Mouse (Mus musculus) c-Kit-positive CD71-negative TER-119-negative erythroid progenitor cells, embryonic 14.5 days (primary cell): ENCODE results near the gene Cep57l1.
"Not testable (repeated sequence)": the region's sequence is repeated elsewhere in the genome, so short reads cannot be mapped to it uniquely, and the experiment has no call there.

Experiments
- DNase-seq: peaks from one replicate; pipeline ENCODE4 v3.0.0-alpha.2; 2013; ENCODE audit warnings: low read depth

Gene Cep57l1

DNA sequence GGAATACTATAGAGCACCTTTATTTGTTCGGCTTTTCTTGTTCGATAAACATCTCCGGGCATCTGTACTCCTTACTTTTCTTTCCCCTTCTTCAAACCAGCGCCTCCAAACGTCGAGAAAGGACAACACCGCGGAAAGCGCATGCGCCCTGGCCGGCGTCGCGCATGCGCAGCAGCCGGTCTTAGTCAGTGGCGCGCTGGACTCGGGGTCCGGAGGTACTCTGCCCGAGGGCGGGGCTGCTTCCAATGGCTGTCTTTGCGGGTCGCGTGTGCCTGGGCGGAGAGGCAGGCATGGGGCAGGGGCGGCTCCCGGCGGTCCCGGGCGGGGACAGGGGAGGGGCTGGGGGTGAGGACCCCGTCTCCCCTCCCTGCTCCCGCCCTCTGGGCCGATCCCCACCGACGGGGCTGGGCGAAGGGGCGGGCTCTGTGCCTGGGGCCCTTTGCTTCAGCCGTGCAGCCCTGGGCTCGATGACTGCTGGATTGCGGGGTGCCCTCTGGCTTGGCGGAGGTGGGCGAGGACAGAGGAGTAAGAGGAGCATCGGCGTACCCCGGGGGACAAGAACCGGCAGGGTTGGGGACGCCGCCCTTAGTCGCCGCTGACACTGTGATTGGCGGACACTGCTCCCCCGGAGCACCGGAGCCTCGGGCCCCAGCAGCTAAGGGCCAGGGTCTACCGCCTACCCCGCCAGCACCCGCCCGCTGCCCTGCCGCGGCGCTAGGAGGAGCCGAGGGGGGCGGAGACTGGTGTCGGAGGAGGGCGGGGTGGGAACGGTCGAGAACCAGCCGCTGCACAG, at the start of gene Cep57l1, which contains the start of gene Sesn1:
Gene Cep57l1, minus strand, starts transcription at position 101 of the 793 bp plus-strand sequence.
Gene Sesn1, plus strand, starts transcription at position 165 of the 793 bp plus-strand sequence.
- peak; percentile 83 for DNase-seq

DNA sequence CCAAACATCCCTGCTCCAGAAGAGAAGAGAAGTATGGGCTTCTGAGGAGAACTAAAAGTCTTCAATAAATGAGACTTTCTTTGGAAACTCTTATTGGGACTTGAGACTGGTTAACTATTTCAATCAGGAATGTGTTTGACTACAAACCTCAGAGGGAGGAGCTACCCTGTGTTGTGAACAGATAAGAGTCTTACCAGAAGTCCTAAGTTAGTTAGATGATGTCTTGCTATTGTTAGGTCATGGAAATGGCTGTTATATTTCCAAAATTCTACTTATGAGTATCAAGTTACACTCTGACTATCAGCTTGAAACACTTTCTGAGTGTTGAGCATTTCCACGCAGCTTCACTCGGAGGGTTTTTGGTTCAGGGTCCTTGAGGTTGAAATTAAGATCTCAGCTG, 39.0 kb upstream of the Cep57l1 start:
- no peak for DNase-seq

DNA sequence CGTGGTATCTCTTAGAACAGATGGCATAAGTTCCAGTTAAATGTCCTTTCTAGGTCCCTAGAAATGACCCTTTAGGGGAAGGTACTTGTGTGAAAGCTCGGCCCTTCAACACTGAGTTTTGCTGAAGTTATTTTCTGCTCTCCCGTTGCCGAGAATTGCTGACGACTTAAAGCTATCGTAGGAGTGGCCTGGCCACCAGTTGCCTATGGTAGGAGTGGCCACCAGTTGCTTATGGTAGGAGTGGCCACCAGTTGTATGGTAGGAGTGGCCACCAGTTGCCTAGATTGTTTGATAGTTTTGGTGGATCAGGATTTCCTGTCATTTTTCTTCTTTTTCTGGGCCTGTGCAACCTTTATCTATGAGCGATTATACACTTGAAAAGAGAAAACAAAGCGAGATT, 38.1 kb upstream of the Cep57l1 start:
- DNase-seq, result no peak

DNA sequence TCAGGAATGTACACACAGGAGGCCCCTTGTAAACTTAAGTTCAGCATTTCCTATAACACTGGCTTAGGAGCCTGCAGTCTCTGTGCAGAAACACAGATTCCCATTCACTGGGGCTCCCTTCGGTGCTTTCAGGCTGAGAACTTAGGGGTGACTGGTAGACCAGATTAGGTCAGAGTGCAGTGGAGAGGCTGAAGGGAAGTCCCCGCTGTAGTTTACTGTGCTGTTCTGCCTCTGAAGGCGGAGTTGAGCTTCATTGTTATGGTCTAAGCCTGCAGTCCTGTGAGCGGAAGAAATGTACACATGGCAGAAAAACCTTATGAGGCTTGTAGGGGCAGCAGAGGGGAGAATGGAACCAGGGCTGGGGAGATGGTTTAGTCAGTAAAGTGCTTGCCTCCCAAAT, 29.2 kb upstream of the Cep57l1 start:
- DNase-seq, result no peak

DNA sequence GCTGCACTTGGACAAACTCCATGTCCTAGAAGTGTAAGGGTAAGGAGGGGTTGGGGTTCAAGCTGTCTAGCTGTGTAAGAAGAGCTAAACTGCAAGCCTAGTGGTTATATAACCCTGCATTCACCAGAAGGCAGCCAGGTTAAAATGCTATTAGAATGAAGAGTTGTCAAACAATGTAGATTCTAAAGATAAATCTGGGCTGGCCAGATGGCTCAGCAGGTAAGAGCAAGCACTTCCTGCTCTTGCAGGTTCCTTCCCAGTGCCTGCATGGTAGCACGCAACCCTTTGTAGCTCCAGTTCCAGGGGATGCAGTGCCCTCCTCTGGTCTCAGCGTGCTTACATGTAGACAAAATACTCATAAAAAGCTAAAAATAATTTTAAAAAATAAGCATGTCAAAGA, 24.5 kb upstream of the Cep57l1 start:
- DNase-seq, result no peak

DNA sequence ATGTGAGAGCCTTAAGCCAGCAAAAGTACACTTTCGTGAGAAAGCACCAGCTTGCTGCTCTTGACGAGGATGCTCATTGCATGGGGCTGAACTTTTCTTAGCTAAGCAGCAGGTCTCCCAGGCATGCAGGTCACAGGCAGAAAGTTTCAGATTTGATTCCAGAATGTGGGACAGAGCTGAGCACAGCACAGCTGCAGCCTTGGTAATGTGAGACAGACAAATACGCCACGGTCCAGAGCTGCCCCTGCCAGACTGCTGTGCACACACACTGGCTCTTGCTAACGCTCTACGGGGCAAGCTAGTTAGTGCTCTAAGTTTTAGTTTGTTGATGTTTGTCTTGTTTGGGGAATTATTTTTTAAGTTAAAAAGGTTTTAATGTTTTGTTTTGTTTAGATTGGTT, 22.5 kb upstream of the Cep57l1 start:
- no peak for DNase-seq

DNA sequence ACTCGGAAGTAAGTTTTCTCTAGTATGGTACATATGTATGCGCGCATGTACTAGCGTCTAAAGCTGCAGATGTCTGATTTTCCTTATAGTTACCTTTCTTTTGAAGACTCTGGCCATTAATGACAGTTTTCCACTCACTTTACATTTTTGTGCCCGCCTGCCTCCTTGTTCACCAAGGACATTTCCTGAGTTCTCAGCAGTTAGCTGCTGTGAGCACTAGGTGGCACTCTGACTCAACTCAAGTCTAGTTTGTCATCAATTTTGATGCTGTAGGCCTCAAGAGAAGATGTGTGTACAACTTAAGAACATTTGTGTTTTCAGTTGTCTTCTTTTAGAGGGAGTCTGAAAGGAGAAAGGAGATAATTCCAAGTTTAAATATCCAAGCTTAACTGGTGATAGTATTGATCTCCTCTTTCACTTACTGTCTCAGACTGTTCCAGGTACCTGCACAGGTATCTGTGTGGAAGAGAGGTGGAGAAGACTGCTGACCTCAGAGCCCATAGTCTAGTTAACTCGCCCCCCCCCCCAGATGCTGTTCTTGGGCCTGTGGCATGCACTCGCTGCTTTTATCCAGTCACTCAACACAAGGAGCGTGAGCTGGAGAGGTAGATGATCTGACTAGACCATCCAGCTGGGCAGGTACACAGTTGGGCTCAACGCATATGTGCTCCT, 21.3 kb upstream of the Cep57l1 start:
- DNase-seq, result peak; percentile 47

DNA sequence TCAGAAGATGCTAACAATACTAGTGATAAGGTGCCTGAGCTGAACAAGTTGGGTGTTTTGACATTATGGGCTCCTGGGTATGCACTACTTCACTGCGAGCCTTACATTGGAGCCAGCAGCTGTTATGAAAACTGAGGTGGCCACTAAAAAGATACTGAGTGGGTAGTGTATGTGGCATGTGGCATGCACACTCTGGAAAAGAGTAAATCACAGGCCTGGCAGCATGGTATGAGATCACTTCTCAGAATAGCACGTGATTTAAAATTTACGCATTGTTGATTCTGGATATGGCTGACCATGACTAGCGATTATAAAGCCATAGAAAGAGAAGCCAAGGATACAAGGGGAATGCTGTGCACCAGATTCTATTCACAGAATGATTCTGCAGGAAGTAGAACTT, 20.8 kb upstream of the Cep57l1 start:
- DNase-seq, result no peak

DNA sequence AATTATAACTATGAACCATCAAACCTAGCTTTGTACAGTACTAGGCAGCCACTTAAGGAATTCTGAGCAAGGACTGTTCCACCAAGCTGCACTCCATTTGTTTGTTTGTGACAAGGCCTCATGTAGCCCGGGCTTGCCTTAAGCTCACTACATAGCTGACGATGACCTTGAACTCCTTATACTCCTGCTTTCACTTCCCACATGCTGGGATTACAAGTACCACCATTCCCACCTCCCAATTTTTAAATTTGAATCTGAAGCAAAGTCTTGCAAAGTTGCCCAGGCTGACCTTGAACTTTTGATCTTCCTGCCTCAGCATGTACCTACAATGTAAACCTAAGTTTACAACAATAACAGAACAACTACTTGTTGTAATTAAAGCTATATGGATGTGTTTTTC, 20.3 kb upstream of the Cep57l1 start:
- no peak for DNase-seq

DNA sequence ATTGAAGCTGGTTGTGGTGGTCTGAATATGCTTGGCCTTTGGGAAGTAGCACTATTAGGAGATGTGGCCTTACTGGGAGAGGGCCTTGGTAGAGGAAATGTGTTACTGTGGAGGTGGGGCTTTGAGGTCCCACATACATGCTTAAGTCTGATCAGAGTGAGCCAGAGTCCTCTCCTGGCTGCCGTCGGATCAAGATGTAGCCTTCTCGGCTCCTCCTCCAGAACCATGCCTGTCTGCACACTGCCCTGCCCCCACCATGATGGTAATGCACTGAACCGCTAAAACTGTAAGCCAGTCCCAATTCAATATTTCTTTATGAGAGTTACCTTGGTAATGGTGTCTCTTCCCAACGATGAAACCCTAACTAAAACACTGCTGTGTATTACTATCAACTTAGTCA, 19.5 kb upstream of the Cep57l1 start:
- no peak for DNase-seq

DNA sequence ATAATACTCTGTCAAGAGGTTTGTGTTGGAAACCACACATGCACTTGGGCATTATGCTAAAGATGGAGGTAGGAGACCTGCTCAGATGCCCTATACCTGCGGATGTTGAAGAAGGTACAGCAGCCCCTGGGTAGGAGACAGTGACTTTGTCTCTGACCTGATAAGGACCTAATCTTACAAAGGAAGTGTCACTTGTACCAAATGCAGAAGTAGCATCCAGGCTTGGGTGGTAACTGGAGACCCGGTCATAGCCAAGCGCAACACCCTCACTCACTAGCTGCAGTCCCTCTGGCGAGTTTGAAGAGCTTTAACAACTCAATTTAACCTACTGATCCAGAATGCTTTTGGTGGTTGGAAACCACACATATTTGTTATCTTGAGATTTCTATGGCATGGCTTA, 18.1 kb upstream of the Cep57l1 start:
- no peak for DNase-seq

DNA sequence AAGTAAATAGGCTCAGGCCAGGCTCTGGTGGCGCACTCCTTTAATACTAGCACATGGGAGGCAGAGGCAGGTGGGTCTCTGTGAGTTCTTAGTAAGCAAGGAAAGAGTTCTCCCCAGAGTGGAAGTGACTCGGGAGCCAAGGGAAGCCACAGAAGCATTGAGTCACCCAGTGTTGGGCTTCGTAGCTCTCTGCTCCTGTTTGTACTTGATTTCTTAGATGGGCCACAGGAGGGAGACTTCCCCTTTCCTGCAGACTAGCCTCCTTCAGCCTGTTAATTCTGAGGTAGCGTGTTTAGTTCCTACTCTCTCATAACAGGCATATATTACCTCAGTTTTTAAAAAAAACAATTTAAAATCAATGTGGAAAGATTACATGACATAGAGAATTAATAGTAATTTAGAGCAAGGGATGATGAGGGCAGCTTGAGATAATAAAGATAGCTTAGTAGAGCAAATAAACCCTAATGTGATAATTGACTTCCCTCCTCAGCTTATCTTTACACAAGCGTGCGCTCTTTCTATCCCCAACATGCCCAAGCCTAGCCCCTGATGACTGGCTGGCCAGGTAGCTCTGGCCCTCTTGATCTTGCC, 16.9 kb upstream of the Cep57l1 start:
- peak; percentile 39 for DNase-seq

DNA sequence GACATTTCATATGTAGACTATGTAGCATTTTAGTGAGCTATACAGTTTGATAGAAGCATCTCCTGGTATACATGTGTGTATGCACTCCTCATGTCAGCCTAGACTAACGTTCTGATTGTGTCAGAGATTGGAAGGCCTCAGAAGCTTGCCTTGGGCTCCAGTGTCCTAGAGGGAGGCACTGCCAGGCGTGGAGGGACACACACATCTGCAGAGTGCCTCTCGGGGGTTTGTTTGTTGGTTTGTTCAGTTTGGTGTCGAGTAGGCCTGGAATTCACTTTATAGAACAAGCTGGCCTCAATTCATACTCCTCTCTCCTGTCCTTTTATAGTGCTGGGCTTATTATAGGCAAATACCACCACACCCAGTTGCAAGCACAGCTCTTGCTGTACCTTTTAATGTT, 16.3 kb upstream of the Cep57l1 start:
- no peak for DNase-seq

DNA sequence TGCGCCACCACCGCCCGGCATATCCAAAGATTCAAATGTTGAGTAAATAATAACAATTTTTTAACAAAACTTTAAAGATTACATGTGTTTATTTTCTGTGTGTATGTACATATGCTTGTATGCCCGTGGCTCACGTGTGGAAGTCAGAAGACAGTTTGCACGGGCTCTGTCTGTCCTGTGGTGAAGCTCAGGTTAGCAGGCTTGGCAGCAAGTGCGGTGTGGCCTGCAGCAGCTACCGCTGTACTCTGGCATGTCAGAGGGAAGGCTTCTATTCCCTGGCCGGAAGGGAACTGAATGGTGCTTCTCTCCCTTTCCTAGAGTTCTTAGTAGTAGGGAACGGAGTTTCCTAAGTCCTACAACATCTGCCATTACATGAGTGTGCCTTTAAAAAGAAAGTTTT, 15.4 kb upstream of the Cep57l1 start:
- no peak for DNase-seq

DNA sequence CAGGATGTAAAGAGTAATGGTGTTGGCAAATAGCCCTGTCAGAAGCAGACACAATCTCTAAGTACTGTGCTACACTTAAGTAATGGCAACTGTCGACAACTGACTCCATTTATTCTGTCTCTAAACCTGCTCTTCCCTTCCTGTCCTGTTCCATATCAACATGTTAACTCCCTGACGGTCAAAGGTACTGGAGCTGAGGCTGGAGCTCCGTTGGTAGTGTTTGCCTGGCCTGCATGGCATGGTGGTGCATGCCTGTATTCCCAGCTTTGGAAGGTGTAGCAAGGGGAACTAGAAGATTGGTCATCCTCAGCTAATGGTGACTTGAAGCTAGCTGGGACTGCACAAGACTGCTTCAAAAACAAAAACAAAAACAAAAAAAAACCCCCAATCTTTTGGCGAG, 14.2 kb upstream of the Cep57l1 start:
- no peak for DNase-seq

DNA sequence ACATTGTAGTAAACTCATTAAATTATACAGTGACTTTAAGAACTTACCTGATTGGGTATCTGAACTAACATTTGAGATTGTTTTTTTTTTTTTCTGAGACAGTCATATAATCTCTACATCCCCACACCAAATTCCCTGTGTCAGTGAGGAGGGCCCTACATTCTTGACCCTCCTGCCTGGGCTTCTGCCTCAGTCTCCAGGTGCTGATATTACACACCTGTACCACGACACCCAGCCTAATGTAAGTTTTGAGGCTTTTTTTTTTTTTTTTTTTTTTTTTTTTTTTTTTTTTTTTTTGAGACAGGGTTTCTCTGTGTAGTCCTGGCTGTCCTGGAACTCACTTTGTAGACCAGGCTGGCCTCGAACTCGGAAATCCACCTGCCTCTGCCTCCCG, 13.6 kb upstream of the Cep57l1 start:
- not testable (repeated sequence) for DNase-seq

DNA sequence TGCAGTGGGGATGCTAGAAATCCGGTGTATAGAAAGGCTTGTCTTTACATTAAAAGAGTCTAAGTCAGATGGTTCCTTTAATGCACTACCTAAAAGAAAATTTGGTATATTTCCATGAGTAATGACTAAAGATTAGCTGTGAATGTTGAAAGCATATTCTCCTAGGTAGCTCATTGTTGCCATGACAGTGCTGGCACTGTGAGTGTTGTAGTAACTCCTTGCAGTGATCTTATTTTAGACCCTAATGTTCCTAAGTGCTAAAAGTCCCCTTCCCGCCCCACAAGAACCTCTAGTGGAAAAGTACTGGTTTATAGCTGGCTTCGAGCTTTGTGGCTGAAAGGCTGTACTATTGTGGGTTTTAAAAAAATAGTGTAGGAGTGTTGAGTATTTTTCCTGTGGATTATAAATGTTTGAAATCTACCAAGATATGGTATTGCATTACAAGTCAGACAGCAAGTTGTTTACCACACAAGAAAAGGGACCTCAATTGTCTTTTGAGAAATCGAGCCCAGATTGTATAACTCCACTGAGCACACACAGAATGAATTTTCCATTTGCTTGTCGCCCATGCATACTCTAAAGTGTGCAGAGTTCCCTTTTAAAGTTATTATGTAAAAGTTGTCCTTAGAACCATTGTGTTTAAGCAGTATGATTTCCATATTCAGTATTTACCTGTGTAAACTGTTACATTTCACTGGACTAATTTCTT, 13.1 kb upstream of the Cep57l1 start:
- no peak for DNase-seq

DNA sequence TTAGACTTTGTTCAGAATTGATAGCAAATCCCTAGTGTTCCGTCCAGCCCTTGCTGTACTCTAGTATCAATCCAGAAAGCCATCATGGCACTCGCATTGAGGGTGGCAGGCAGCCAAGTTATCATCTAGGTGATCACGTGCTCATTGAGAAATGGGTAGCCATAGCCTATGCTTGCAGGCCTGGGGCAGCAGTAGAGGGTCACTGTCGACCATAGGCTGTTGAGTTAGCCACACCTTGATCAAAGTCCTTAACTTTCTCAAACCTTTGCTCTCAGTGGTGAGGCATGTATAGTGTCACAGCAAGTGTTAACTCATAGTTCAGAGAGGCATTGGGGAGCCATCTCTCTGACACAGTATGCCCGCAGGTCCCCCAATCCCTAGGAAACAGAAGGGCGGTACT, 11.5 kb upstream of the Cep57l1 start:
- no peak for DNase-seq

DNA sequence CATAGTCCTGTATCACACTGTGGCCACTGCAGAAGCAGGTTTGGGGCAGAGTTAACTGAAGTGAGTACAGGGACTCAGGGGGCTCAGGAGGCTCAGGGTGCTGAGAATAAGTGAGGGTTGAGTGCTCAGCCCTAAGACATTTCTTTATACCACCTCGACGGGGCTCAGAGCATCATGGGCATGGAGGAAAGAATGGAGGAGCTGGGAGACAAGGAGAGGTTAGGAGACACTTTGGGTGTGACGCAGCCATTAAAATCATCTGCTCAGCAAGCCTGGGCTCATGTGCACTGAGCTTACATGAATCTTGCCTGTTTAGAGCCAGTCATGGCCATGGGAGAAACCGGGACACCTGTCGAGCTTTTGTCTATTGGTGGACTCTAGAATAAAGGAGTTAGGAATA, 10.7 kb upstream of the Cep57l1 start:
- no peak for DNase-seq

DNA sequence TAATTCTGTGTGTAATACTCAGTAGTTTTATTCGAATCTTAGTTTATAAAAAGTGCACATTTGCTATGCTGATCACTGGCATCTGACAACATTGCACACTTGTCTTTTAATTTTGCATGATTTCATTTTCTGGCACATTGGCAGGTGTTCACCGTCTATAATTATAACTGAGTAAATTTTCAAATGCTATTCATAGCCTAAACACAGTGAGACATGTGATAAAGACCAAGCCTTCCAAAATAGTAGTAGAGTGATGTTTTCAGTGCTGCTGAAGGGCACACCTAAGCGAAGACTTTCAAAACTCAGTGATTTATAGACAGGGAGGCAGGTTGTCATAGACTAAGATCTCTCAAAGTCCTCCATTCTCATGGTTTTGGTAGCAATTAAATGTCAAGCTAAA, 9.6 kb upstream of the Cep57l1 start:
- no peak for DNase-seq

DNA sequence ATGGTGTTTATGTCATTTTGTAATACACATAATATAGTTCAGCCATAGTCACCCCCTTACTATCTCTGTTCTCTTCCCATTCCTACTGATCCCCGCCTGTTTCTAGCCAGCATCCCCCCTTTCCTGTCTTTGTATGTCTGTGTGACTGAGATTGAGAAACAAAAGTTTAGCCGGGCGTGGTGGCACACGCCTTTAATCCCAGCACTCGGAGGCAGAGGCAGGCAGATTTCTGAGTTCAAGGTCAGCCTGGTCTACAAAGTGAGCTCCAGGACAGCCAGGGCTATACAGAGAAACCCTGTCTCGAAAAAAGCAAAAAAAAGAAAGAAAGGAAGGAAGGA, 9.0 kb upstream of the Cep57l1 start:
- not testable (repeated sequence) for DNase-seq

DNA sequence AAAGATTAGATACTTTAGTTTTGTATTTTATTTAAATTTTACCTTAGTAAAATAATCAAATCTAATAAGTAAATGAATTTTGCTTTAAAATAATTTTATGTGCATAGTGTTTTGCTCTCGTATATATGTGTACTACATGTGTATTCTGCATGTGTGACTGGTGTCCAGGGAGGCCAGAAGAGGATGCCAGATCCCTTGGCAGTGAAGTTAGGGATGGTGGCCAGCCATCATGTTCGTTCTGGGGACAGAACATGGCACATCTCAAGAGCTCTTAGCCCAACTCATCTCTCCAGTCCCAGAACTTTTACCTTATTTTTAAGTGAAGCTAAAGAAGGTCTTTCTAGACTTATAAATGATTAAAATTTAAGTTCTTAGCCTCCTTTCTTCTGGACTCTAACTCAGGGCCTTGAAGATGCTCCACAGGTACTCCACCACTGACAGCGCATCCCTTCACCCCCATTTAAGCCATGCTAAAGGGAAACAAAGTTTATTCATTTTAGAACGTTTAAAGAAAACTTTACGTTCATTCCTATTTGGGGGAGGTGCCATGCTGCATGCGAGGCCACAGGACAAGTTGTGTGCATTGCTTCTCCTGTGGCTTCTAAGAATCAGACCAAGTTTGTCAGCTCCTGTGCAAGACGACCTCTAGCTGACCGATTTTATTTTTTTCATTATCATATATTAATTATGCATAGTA, 8.5 kb upstream of the Cep57l1 start:
- no peak for DNase-seq
